Mouse (Mus musculus) layer of hippocampus, adult 8-10 months (tissue): Measurements from ENCODE around the gene Gimap5. TPM values are rescaled to one million over a fixed set of nuclear protein-coding genes. Genes with fewer than 3 reads are reported as not detected.

ENCODE experiments used
- DNase-seq, 2 experiments: peaks; one replicate each; pipeline ENCODE4 v3.0.0; 2022; ENCODE audit warnings: low spot score in 2 of 2
- total RNA-seq, 4 experiments: library from RNA; stranded (reverse); gene quantifications; 2 replicates each; pipeline ENCODE4 v1.2.4; 2022

The Gimap5 gene
- total RNA-seq: 1 to 10 TPM in 1 of 4 experiments, under 1 TPM in 3; 0.47 to 1.7 (median 0.74) TPM

DNA sequence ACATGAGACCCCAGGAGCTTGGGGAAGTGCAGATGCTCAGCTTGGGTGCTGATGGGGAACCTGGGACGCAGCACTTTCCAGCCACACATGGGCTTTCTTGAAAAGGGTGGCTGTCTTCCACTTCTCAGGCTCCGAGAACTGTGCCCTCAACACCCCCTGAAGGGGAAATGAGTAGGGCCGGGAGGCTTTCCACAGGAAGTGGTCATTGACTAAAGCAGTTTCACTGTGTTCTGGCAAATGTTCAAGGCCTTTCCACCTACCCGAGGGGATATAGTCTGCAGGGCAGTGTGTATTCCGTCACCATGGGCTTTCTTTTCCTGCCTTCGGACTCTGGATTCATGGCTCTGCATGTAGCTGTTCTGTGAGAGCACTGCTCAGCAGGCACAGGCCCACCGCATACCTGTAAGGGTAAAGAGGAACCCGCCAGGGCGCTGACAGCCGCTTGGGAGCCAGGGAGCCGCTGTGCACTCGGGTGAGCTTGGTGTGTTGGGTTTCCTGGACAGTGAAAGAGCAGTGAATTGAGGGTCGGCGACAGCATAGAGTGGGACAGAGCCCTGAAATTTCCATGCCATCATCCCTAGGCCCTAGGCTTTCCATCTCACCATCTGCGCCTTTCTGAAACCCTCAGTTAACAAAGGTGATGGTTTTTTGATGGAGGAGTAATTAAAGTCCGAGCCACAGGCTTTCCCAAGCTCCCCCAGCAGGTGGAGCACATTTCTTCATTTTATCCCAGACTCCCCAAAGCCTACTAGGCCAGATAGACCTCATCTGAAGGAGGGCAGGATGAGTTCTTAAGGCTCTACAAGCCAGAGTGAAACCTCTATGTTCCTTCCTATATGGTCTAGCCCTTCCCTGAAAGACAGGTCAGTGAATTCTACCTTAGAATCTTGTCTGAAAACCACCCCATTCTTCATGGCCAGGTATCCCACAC is at the start of gene Gimap5:
Gene Gimap5, plus strand, starts transcription at position 239 of the 931 bp plus-strand sequence.
- peak in 1 of 2 experiments; percentile 7 for DNase-seq

DNA sequence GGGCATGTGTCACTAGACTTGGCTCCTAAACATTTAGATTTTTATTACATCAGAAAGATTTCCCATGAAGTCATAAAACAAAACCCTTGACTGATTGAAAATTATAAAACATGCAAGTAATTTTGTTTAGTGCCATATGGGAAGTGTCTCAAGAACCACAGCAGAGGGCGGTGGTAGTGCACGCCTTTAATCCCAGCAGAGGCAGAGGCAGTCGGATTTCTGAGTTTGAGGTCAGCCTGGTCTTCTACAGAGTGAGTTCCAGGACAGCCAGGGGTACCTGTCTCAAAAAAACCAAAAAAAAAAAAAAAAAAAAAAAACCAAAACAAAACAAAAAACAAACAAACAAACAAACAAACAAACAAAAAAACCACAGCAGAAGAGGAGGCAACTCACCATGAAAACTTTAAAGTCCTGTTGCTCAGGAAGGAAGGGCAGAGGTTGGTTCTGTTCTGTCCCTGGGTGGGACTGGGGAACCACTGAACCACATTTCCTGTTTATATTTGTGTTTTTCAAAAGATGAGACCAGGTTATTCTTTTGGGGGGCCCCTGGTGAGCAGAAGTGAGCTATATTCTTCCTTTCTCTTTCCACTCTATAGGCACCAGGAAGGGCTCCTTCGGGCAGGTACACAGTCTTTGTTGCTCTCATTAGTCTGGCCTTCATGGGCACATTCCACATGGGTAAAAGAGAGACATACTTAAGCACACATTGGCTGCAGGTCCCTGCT is 49.0 kb upstream of the Gimap5 start:
- DNase-seq: no peak

DNA sequence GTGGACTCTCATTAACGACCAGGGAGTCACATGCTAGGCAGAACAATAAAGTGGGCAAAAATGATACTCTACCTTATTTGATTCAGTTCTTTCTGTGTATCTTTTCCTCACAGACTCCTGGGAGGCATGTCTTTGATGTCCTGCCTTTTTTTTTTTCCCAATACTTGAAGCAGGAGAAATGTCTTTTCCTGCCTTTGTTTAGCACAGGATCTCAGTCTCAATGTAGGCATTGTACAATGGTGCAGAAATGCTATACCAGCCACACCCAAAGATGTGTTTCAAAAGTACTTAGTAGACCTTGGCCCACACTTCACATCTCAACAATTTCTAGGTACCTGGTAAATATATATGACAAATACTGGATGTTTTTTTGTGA is 48.5 kb upstream of the Gimap5 start:
- no peak for DNase-seq

DNA sequence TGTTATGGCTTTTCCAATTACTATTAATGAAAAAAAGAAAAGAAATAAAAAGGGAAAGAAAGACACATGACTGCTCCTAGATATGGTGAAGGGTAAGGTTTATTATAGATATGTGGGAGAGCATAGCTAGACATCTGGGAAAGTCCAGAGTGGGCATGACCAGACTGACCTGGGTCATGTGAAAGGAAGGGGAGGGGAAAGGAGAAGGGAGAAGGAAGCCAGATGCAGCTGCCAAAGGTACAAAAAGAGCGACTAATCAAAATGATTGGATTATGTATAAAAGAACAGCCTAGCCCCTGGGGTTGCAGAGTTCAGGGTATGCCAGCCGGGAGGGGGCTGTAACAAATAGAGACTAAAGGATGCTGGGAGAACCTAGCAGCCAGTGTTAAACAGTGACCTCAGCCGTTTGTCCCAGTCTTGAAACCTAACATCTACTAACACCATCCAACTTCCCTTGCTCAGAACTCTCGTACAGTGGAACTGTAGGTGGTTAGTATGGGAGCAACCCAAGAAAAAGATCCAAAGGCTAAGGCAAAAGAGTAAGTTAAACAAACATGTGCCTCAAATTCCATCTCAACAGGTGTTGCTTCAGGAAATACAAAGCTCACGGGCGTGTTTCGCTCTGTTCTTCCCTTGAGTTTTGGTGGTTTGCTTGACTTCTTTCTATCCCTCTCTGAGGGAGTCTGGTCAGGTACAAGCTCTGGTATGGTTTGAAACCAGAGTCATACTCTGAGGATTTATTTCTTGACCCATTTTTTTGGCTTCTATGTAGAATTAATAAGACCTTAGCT is 47.7 kb upstream of the Gimap5 start:
- no peak for DNase-seq

DNA sequence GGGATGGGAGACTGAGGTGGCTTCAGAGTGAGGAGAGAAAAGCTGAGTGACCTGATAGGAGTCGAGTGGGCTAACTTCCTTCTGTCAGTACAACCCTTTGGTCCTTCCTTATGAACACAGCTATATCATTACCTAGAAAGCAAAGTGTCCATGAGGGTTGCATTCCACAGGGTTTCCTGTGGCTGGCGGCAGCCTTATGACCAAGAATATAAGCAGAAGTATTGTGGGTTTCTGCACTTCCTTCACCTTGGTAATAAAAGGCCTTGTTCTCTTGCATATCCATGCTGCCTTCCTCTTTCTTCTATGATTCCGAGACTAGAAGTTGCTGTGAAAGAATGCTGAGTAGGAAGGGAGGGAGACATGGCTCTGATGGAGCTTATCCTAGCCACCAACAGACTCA is 47.1 kb upstream of the Gimap5 start:
- no peak for DNase-seq

DNA sequence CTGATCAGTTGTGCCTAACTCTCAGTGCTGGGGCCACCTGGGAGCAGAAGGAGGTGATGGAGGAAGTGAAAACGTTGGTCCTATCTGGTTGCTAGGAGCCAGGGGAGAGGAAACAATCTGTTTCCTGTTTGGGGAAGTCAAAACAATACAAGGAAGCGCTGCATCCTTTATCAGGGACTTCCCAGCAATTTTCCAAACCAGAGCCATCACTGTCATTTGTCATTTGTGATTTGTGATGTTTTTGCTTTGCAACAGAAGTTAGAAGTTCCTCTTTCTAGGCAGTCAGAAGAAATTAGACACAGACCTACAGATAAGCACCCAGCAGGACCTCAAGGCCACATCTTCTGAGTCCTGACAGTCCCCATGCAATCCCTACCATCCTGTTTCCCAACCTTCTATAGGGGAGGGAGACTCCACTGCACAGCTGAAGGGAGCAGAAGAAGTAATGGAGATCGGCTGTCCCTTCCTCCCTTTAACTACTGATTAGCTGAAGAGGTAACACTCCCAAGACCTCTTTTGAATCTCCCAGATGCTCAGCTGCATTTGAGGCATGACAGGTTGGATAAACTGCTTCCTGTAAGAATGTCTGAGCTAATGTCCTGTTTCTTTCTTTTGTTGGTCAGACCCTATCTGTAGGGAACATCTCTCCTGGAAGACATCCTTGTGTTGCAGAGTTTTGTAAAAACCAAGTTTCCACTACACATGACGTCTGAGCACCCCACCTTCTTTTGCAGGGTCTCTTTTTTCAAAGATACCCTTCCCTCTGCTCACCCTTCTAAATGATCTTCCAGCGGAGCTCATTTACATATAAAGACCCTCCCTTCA is 45.5 kb upstream of the Gimap5 start:
- no peak for DNase-seq

DNA sequence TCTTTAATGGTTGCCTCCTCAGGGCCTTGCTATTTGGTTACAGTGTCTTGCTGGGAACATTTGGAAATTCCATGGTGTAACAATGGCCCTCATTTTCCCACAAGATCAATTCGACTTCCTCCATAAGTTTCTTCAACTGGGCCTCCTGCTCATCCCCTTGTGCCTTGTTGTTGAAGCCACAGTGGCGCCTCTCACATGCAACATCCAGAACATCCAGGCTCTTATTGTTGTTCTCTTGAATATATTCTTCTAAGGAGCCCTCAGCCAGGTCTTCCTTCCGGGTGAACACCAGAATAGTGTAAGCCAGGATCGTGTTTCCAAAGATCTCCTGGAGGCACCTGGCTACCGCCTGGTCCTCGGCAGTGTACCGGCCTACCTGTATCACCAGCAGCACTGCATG is 43.9 kb upstream of the Gimap5 start:
- DNase-seq: no peak

DNA sequence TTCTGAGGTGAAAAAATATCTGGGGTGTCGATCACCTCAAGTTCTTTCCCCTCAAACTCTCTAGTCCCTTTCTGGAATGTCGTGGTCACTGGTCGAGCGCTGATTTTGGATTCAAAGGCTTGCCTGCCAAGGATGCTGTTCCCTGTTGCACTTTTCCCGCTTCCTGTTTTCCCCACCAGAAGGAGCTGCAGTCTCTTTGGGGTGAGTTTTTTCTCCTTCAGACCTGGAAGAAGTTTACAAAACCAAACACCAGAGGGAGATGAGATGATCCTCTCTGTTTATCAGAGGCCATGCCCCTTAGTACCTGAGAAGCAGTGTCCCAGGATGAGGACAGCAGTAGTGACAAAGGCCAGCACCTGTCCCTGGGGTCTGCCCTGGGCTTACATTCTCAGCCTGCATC is 43.4 kb upstream of the Gimap5 start:
- no peak for DNase-seq

DNA sequence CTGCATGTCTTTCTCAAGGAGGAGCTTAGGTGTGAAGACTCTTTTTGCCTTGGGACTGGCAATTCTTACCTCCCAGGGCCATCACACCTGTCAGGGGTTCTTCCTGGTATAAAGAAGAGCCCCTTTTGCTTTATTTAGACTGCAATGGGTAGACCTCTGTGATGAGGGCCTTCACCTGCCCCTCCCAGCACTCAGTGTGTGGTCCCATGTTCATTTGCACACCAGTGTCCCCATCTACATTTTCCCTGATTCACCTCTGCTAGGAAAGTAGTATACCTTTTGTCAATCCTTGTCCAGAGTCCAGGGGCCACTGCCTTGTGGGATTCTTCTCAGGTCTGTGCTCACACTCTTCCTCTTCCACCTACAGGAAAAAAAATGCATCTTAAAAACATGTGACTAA is 41.9 kb upstream of the Gimap5 start:
- DNase-seq: no peak

DNA sequence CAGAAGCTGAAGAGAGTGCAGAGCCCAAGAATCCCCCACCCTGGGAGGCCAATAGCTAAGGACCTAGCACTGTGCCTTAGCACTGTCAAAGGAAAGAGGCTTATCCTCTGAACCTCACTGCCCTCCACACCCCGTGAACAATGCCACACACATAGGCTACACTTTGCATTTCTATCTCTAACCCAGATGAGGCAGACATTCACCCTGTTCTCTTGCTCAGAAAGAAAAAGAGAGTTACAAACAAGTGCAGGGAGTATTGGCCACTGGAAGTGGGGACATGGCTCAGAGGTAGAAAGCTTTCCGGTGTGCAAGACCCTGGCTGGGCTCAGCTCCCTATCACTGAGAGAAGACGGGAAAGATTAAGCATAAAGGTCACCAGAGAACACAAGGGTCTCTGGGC is 39.9 kb upstream of the Gimap5 start:
- no peak for DNase-seq

DNA sequence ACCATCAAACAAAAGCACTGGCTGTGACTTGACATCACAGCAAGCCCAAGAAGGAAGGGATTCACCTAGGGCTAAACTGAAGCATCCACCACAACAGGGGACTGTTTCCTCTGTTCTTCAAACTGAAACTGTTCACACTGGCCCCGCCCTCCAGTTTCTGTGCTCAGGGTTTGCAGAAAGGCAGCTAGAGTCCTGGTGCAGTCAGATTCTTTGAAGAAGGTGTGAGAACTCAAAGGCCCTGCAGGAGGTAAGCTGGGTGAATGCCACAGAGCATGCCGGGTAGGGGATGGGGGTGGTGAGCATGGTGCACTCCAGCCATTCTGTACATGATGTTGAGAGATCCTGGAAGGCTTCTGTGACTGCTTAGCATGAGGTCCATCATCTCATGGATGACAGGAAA is 27.5 kb upstream of the Gimap5 start, which contains the start of the genes Gm28053 and Gimap7:
Gene Gm28053, plus strand, starts transcription at position 153 of the 400 bp plus-strand sequence.
Gene Gimap7, plus strand, starts transcription at position 167 of the 400 bp plus-strand sequence.
- DNase-seq: no peak

DNA sequence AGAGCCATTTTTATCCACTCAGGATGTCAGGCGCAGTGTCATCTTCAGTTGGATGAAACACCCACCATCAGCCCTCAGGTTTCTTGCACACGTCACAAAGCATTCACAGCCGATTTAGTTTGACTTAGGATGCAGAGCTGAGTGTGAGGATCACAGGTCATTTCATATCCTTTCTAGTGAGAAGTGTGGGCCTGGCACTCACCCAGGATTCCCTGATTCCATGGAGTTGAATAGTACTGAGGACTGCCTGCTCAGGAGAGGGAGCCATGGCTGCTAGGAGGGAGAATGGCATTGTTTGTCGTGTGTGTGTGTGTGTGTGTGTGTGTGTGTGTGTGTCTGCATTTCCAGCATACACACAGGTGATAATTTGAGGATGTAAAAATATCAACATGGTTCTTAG is 25.7 kb upstream of the Gimap5 start:
- no peak for DNase-seq

DNA sequence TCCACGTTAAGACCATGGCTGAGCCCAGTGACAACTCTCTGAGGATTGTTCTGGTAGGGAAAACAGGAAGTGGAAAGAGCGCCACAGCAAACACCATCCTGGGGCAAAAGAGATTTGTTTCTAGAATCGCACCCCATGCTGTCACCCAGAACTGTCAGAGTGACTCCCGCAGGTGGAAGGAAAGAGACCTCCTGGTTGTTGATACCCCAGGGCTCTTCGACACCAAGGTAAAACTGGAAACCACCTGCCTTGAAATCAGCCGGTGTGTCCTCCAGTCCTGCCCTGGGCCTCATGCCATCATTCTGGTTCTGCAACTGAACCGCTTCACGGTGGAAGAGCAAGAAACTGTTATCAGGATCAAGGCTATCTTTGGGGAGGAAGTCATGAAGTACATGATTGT is 22.5 kb upstream of the Gimap5 start:
- DNase-seq: no peak

DNA sequence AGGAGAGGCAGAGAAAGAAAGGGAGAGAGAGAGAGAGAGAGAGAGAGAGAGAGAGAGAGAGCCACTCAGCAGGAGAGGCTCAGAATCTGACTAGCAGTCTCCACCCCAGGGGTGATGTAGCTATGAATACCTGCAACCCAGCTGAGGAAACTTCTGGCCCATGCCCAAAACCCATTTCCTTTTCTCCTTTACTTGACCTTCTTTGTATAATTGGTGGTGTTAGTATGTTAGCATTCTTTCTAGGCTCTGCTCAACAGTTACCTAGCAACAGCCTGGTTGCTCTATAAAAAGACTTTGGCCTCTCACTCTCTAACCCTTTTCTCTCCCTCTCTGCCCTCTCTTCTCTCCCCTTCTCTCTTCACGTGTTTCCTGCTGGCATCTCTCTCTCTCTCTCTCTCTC is 20.5 kb upstream of the Gimap5 start:
- peak in 1 of 2 experiments; percentile 8 for DNase-seq

DNA sequence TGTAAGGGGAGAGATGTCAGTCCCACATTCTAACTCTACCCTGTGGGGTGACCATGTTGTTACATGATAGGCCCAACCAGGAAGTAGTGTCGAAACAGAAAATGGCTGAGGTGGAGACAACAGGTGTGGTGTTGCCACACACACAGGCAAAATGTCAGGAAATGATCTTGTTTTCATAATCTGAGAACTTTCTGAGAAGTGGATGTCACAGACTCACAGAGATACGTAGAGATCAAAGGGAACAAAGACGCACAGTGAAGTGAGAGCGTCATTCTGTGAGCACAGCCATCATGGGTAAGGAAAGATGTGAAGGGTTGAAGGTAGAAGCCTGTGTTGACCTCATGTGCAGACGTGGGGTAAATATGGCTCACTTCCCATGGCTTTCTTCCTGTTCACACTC is 18.2 kb upstream of the Gimap5 start:
- DNase-seq: no peak

DNA sequence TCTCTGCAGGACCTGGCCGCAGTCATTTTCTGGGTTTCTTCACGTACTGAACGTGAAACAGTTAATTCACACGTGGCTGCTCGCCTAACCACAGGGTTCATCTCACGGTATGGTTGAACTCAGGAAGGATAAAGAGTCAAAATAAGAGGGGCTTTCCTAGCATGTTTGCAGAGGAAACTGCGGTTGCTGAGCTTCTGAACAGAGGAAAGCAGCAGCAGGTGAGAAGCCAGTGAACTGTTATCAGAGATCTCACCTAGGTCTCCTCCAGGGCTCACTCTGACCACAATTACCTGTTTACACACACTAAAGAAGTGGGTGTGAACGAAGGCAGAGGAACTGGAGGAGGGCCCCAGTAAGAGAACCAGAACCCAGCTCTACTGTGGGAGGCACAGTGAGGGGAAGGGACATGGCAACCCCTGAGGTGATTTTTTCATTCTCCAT is 13.1 kb upstream of the Gimap5 start:
- no peak for DNase-seq

DNA sequence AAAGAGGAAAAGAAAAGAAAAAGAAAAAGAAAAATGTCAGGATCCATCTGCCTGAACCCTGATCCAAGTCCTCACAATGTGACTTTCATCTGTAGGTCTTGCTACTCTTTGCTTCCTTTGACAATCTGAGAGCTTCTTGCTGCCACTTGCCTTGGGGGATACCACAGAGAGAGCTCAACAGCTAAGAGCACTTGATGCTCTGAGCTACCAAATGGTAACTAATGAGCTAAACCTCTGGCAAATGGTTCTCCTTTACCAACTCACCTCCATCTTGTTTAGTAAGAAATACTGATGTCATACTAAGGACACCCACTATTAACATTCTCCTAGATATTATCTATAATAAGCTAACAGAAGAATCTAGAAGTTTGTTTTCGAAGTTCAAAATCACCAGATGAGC is 12.3 kb upstream of the Gimap5 start:
- DNase-seq: no peak

DNA sequence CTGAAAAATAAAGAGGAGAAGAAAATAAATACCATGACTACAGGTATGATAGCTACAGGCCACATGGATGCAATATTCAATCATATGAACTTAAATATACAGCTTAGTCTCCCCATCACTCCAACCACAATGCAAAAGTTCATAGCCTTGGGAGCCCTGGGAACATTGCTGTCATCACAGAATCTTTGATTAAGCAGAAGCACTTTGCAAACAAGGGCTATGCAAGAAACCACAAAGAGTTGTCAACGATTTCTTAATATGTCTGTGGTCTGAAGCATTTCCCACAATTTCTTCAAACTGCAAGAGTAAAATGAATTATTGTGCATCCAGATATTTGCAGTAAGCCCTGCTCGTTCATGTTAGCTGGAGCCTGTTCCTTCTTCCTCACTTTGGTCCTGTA is 8.9 kb upstream of the Gimap5 start:
- no peak for DNase-seq

DNA sequence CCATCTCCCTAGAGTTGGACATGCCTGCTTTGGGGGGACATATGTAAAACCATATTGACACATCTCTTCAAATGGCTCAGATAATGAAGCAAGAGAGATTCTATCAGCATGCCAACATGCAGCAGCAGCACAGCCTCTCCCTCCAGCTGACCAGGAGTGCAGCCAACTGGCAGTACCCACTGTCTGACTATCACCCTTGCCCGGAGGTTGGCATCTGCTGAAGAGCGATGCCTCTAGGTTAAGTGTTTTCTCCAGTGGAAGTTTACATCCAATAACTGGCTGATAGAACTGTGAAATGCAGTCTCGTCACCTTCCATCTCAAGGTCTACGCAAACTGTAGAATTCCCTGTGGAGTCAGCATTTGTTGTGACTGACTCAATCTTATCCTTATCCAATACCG is 8.3 kb upstream of the Gimap5 start:
- DNase-seq: no peak

DNA sequence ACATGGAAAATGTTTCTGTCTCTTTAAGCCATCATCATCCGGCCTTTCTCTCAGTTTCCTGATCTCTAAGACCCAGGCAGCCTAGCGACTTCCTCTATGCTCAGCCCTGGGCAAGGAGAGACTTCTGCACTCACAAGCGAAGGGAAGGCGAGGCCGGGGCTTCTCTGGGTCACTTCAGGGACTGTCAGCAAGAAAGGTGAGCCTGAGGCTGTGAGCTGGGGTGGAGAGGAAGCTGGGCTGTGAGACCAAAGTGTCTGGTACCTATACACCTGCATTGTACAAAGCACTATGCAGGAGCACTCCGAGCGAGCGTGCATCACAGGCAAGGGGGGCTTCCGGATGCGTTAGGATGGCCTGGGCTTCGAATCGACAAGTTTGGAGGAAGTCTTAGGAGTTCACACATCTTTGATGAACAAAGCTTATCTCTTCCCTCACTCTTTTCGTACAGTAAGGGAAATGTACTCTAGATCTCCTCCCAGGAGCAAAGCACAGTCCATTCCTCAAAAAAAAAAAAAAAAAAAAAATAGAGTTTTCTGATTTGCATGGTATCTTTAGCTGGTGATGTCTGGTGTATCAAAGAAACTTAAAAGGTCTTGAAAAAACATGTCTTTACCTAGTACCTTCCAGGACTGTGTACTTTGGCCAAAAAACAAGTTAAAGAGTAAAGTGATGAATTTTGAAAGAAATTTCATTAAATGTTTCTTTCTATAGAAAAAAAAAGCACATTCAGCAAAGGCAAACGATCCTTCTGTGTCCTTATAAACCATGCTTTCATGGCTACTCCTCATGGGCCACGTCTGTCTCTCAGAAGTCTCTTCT is 6.8 kb upstream of the Gimap5 start, which contains the start of gene Gimap1:
Gene Gimap1, plus strand, starts transcription at position 94 of the 819 bp plus-strand sequence.
- no peak for DNase-seq
